Mouse (Mus musculus): ENCODE results near the gene Polg2. TPM values are rescaled to one million over a fixed set of nuclear protein-coding genes. Genes with fewer than 3 reads are reported as not detected.

Polg2 gene
- total and polyA plus RNA-seq, 3 experiments = 6.3 to 10.7 TPM; not detected in 1

- DNase-seq (ENCODE audit: low read depth, low spot score) = no peak
- no peak overlapping the region for H3K9ac ChIP-seq (ENCODE audit: control insufficient read depth, low read depth, low read length, poor library complexity, severe bottlenecking)
- H3K79me2 ChIP-seq (ENCODE audit: control insufficient read depth, insufficient read depth, low read length, poor library complexity) = no peaks in the 10 kb centered on the region
- H3K27me3 ChIP-seq (ENCODE audit: control insufficient read depth in 1 of 2, insufficient read depth in 2 of 2, low read length in 2 of 2) = no peaks in the 10 kb centered on the region
- H3K9me3 ChIP-seq (replicated peaks; ENCODE audit: insufficient read depth, low read length) = no peaks in the 10 kb centered on the region
- peaks cover 0 to 52% of the 10 kb centered on the region in 2 experiments; a peak in 2 of 4 replicates for H3K36me3 ChIP-seq (ENCODE audit: control insufficient read depth in 1 of 2, insufficient read depth in 2 of 2, low read length in 2 of 2)
- peaks cover 35 to 58% of the 10 kb centered on the region in 2 experiments for H3K4me1 ChIP-seq (ENCODE audit: control insufficient read depth in 1 of 2, insufficient read depth in 2 of 2, low read length in 2 of 2)
- TF ChIP-seq POLR2A (IDR thresholded peaks at IDR 0.05; ENCODE audit: control insufficient read depth in 1 of 2, insufficient read depth in 1 of 2, low read depth in 1 of 2, low read length in 2 of 2, poor library complexity in 1 of 2) = no peak
- no peak for TF ChIP-seq ZMIZ1 (IDR thresholded peaks at IDR 0.05; ENCODE audit: low read depth, low read length)
- TF ChIP-seq SIN3A (IDR thresholded peaks at IDR 0.05; ENCODE audit: low read length) = no peak
- no peak for TF ChIP-seq UBTF (IDR thresholded peaks at IDR 0.05; ENCODE audit: borderline replicate concordance, insufficient read depth, low read depth, low read length)
- no peak for TF ChIP-seq CTCF (IDR thresholded peaks at IDR 0.05 in 2 of 3, conservative IDR thresholded peaks at IDR 0.05 in 1 of 3; ENCODE audit: control insufficient read depth in 1 of 3, insufficient read depth in 1 of 3, low read depth in 2 of 3, low read length in 3 of 3, poor library complexity in 1 of 3, severe bottlenecking in 1 of 3)
- no peak for TF ChIP-seq POLR2AphosphoS2 (IDR thresholded peaks at IDR 0.05; ENCODE audit: low read length)
- TF ChIP-seq RCOR1 (IDR thresholded peaks at IDR 0.05; ENCODE audit: low read depth, low read length) = no peak
- no peak for TF ChIP-seq ZC3H11A (IDR thresholded peaks at IDR 0.05; ENCODE audit: low read depth, low read length)
- no peak for TF ChIP-seq TBP (IDR thresholded peaks at IDR 0.05; ENCODE audit: low read depth, low read length)
- TF ChIP-seq MEF2A (IDR thresholded peaks at IDR 0.05; ENCODE audit: extremely low read depth, insufficient replicate concordance, low read depth, low read length, poor library complexity, severe bottlenecking) = no peak
- no peak for TF ChIP-seq KAT2A (conservative IDR thresholded peaks at IDR 0.05; ENCODE audit: low read depth, low read length)
- no peak for TF ChIP-seq MYB (IDR thresholded peaks at IDR 0.05; ENCODE audit: low read depth, low read length)
- TF ChIP-seq ELF1 (IDR thresholded peaks at IDR 0.05; ENCODE audit: low read depth, low read length) = no peak
- TF ChIP-seq SMC3 (IDR thresholded peaks at IDR 0.05; ENCODE audit: low read depth, low read length) = no peak
- no peak for TF ChIP-seq GABPA (IDR thresholded peaks at IDR 0.05; ENCODE audit: low read depth, low read length)
- TF ChIP-seq EP300 (IDR thresholded peaks at IDR 0.05; ENCODE audit: low read depth in 1 of 2, low read length in 2 of 2) = no peak
- TF ChIP-seq MAZ (IDR thresholded peaks at IDR 0.05; ENCODE audit: low read depth, low read length) = no peak
- no peak for TF ChIP-seq CHD1 (IDR thresholded peaks at IDR 0.05; ENCODE audit: low read depth, low read length)
- no peak overlapping the region for H3K4me3 ChIP-seq (ENCODE audit: control insufficient read depth in 1 of 2, insufficient read depth in 1 of 2, low read depth in 2 of 2, low read length in 2 of 2)
- H3K27ac ChIP-seq (ENCODE audit: control insufficient read depth, low read depth, low read length) = no peak overlapping the region
Measured at GRCm38 (mm10) chr11:106760511-106760910, 18.8 kb downstream of the Polg2 start.

GRCm38 (mm10) chr11:106759028-106759427, 20.3 kb downstream of the Polg2 start:
- H3K4me3 ChIP-seq (ENCODE audit: control insufficient read depth in 1 of 2, insufficient read depth in 1 of 2, low read depth in 2 of 2, low read length in 2 of 2) = no peak overlapping the region
- no peak for TF ChIP-seq TAL1 (IDR thresholded peaks at IDR 0.05; ENCODE audit: low read length)
- no peak for TF ChIP-seq E2F4 (IDR thresholded peaks at IDR 0.05; ENCODE audit: borderline replicate concordance, low read depth, low read length)
- TF ChIP-seq SMC3 (IDR thresholded peaks at IDR 0.05; ENCODE audit: low read depth, low read length) = no peak
- TF ChIP-seq GABPA (IDR thresholded peaks at IDR 0.05; ENCODE audit: low read depth, low read length) = no peak
- peak; percentile 63 for TF ChIP-seq RCOR1 (IDR thresholded peaks at IDR 0.05; ENCODE audit: low read depth, low read length)
- TF ChIP-seq TCF12 (IDR thresholded peaks at IDR 0.05; ENCODE audit: low read depth, low read length) = peak; percentile 44; the same call in 1 of the 2 replicates
- TF ChIP-seq KAT2A (conservative IDR thresholded peaks at IDR 0.05; ENCODE audit: low read depth, low read length) = no peak
- no peak for TF ChIP-seq ZKSCAN1 (IDR thresholded peaks at IDR 0.05; ENCODE audit: low read depth, low read length)
- no peak for TF ChIP-seq CTCF (IDR thresholded peaks at IDR 0.05 in 2 of 3, conservative IDR thresholded peaks at IDR 0.05 in 1 of 3; ENCODE audit: control insufficient read depth in 1 of 3, insufficient read depth in 1 of 3, low read depth in 2 of 3, low read length in 3 of 3, poor library complexity in 1 of 3, severe bottlenecking in 1 of 3)
- TF ChIP-seq GATA1 (IDR thresholded peaks at IDR 0.05; ENCODE audit: low read depth, low read length) = peak; percentile 14; the same call in 1 of the 2 replicates
- no peak for TF ChIP-seq POLR2AphosphoS5 (IDR thresholded peaks at IDR 0.05; ENCODE audit: borderline replicate concordance, low read depth, low read length)
- no peak for TF ChIP-seq CHD1 (IDR thresholded peaks at IDR 0.05; ENCODE audit: low read depth, low read length)
- no peak for TF ChIP-seq USF2 (IDR thresholded peaks at IDR 0.05; ENCODE audit: borderline replicate concordance in 1 of 2, insufficient read depth in 1 of 2, low read depth in 1 of 2, low read length in 2 of 2)
- no peak for TF ChIP-seq MAZ (IDR thresholded peaks at IDR 0.05; ENCODE audit: low read depth, low read length)
- no peak; the same call in 1 of the 2 replicates for TF ChIP-seq MAX (IDR thresholded peaks at IDR 0.05; ENCODE audit: low read length)
- TF ChIP-seq POLR2AphosphoS2 (IDR thresholded peaks at IDR 0.05; ENCODE audit: low read length) = no peak
- TF ChIP-seq MYC (IDR thresholded peaks at IDR 0.05; ENCODE audit: low read depth, low read length) = peak; percentile 72; the same call in 1 of the 2 replicates
- TF ChIP-seq ETS1 (IDR thresholded peaks at IDR 0.05; ENCODE audit: low read depth, low read length) = peak; percentile 89
- TF ChIP-seq TBP (IDR thresholded peaks at IDR 0.05; ENCODE audit: low read depth, low read length) = no peak
- no peak for TF ChIP-seq POLR2A (IDR thresholded peaks at IDR 0.05; ENCODE audit: control insufficient read depth in 1 of 2, insufficient read depth in 1 of 2, low read depth in 1 of 2, low read length in 2 of 2, poor library complexity in 1 of 2)
- TF ChIP-seq USF1 (IDR thresholded peaks at IDR 0.05; ENCODE audit: low read depth, low read length) = no peak

More at GRCm38 (mm10) chr11:106759028-106759427, 20.3 kb downstream of the Polg2 start:
- peak overlapping the region; percentile 90 for H3K27ac ChIP-seq (ENCODE audit: control insufficient read depth, low read depth, low read length)
- H3K4me1 ChIP-seq (ENCODE audit: control insufficient read depth in 1 of 2, insufficient read depth in 2 of 2, low read length in 2 of 2) = peaks cover 23 to 44% of the 10 kb centered on the region in 2 experiments
- H3K9me3 ChIP-seq (replicated peaks; ENCODE audit: insufficient read depth, low read length) = no peaks in the 10 kb centered on the region
- peak; percentile 95 for DNase-seq (ENCODE audit: low read depth, low spot score)
- peak overlapping the region; percentile 23; the same call in 1 of the 2 replicates for H3K9ac ChIP-seq (ENCODE audit: control insufficient read depth, low read depth, low read length, poor library complexity, severe bottlenecking)
- H3K36me3 ChIP-seq (ENCODE audit: control insufficient read depth in 1 of 2, insufficient read depth in 2 of 2, low read length in 2 of 2) = peaks cover 0 to 41% of the 10 kb centered on the region in 2 experiments; a peak in 2 of 4 replicates
- no peaks in the 10 kb centered on the region for H3K79me2 ChIP-seq (ENCODE audit: control insufficient read depth, insufficient read depth, low read length, poor library complexity)
- no peaks in the 10 kb centered on the region for H3K27me3 ChIP-seq (ENCODE audit: control insufficient read depth in 1 of 2, insufficient read depth in 2 of 2, low read length in 2 of 2)

Measured in MEL (cell line).